Mouse (Mus musculus) liver (tissue): Measurements from ENCODE around the gene Angptl3.

Experiments
- DNase-seq: peaks from one replicate; pipeline ENCODE4 v3.0.0-alpha.2; 2020; ENCODE audit warnings: mixed read lengths

Angptl3 gene

DNA sequence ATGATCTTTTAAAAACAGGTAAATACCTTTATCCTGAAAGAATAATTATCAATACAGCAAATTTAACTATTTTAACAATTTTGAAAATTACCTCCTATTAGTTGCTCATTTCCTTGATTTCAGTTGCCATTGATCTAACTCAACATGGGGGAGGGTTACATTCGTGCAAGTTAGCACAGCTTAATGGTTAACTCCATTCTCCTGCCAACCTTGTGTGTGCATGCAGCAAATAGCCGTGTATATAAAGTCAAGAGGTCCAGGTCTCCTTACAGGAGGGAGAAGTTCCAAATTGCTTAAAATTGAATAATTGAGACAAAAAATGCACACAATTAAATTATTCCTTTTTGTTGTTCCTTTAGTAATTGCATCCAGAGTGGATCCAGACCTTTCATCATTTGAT, at the start of gene Angptl3:
Gene Angptl3, plus strand, starts transcription at position 269 of the 400 bp plus-strand sequence.
- no peak for DNase-seq

DNA sequence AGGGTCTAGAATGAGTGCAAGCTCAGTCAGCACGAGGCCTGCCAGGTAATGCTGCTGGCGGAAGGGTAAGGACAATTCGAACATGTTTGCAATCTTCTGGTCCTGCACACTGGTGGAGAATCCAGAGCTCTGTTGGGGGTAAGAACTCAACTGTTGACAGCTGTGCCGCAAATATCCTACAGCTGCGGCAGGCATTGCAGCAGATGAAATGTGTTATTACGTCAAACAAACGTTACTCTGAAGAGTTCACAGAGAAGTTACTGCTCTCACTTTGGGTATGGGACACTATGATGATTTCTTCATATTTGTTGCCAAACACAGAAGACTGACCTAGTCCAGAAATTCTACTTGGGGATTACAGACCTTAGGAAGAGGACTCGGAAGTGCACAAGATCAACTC, 46.1 kb upstream of the Angptl3 start:
- no peak for DNase-seq

DNA sequence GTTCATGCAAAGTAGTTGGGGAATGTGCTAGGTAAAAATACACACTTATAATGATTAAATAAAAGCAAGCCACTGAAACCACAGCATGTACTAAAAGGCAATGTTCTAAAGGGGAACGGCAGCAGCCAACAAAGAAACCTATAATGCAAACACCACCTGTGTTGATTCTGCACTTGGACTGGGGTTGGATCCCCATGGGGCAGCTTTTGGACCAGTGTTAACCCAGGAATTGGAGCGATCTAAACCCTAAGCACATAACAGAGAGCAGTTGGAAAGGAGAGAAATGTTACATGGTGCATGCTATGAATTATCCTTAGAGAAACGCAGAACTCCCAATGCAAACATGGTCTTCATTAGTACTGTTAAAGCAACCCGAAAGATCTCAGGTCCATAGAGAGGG, 37.3 kb upstream of the Angptl3 start:
- DNase-seq, result no peak

DNA sequence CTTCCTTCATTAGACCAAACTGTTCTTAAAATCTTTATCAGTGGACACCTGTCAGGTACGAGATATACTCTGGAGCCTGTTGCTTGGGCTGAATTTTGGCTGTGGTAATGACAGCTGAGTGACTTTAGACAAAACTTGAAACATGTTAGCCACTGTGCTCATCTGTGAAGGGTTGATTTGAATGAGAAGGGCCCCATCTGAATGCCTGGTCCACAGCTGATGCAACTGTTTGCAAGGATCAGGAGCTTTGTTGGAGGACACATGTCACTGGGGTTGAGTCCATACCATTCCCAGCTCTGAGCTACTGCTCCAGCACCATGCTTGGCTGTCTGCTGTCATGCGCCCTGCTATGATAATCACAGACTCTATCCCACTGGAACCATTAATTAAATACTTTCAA, 25.2 kb upstream of the Angptl3 start:
- DNase-seq, result no peak

DNA sequence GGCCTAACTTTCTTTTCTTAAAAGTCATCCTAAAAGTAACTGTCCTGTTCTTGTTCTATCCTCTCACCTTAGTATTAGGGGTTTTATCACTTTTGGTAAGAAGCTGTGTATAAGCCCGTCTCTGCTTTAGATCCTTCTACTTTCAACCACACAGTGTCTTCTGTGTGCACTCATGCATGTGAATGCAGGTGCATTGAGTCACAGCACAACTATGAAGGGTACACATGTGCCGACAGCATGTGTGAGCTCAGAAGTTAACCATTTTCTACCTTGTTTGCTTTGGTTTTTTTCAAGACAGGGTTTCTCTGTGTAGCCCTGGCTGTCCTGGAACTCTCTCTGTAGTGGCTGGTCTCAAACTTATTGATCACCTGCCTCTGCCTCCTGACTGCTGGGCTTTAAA, 24.4 kb upstream of the Angptl3 start:
- no peak for DNase-seq

DNA sequence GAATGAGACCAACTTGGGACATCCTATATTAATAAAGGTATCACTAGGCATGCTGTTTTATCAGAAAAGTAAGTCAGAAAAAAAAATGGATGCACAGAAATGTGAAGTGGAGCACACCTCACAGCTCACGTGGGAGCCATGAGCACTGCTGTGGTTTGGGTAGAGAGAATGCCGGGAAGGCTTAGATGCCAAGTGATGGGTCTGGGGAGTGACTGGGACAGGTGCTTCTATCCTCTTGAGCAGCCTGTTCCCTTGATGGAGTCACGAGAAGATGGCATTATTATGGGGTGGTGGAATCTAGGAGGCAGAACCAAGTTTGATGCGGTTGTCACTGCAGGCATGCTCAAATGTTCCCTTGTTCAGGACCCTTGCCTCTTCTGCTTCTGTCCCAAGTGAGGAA, 19.7 kb upstream of the Angptl3 start:
- DNase-seq, result no peak

- no peak for DNase-seq
These were observed 8.5 kb upstream of the Angptl3 start for GRCm38 (mm10) chr4:99022221-99022620.

DNA sequence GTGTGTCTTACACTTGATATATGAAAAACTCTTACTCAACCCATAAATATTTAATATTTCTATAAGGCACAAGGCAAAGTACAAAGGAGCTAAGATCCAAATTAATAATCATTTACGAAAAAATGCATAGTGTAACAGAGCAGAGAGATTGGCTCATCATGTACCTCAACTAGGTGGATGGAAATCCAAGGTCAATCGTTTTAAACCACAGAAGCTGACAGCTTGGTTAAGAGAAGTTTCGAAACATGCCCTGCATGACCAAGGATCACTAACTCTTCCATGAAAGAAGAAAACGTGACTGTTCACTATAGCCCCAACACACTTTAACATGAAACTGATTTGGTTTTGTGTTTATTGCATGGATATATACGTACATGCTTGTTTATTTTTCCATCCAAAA, 2.4 kb upstream of the Angptl3 start:
- no peak for DNase-seq

DNA sequence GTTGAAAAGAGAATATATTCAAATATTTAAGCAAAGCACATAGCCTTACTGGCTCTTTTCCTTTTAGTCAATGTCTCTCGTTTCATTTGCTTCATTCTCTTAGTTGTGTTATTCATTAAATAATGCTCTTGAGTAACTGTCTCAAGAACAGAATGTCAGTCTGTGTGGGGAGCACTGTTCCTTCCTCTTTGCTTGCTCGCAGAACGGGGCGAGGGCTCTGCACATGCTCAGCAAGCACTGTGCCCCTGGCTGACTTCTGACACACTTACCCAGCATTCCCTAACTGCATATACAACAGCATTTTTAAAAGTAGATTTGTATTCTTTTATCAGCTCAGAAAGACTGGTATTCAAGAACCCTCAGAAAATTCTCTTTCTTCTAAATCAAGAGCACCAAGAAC, 2.2 kb downstream of the Angptl3 start:
- peak; percentile 30 for DNase-seq

DNA sequence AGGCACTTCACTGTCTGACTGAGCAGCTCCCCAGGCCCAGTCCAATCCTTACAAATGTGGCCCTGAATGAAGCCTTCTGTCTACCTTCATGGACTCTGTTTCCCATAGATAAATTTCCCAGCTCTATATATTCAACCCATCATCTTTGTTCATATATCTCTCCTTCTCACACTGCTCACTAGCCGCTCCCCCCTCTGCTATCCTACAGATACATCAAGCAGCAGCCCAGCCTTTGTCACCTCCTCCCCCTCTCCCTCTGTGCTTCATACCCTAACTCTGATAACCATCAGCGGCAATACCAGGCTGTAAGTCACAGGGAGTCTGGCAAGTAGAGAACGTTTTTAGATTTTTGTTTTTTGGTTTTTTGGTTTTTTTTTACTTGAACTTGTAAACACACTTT, 14.1 kb downstream of the Angptl3 start:
- DNase-seq, result peak; percentile 58

GRCm38 (mm10) chr4:99046471-99046870, 15.7 kb downstream of the Angptl3 start:
- no peak for DNase-seq

DNA sequence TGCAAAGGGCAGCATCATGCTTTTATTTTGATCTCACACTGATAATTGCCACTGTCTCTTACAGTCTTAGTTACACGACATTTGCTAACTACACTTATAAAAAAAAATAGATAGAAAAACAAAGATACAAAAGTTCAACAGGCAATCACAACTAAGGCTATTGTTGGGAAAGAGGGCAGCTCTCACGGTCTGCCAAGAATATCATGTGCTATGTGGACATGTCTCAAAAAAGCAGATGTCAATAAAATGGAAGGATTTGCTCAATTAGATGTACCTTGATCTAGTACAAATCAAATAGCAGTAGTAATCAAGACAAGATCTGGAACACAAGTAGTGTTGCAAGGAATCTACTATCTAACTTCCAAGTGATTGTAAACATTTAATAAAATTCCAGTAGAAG, 17.8 kb downstream of the Angptl3 start:
- DNase-seq, result no peak

GRCm38 (mm10) chr4:99064524-99064923, 33.8 kb downstream of the Angptl3 start:
- DNase-seq, result no peak

GRCm38 (mm10) chr4:99068806-99069205, 38.1 kb downstream of the Angptl3 start:
- DNase-seq, result no peak

GRCm38 (mm10) chr4:99078005-99078404, 47.3 kb downstream of the Angptl3 start:
- DNase-seq, result no peak

GRCm38 (mm10) chr4:99081169-99081568, 50.4 kb downstream of the Angptl3 start:
- no peak for DNase-seq

GRCm38 (mm10) chr4:99083862-99084261, 53.1 kb downstream of the Angptl3 start:
- DNase-seq, result no peak

DNA sequence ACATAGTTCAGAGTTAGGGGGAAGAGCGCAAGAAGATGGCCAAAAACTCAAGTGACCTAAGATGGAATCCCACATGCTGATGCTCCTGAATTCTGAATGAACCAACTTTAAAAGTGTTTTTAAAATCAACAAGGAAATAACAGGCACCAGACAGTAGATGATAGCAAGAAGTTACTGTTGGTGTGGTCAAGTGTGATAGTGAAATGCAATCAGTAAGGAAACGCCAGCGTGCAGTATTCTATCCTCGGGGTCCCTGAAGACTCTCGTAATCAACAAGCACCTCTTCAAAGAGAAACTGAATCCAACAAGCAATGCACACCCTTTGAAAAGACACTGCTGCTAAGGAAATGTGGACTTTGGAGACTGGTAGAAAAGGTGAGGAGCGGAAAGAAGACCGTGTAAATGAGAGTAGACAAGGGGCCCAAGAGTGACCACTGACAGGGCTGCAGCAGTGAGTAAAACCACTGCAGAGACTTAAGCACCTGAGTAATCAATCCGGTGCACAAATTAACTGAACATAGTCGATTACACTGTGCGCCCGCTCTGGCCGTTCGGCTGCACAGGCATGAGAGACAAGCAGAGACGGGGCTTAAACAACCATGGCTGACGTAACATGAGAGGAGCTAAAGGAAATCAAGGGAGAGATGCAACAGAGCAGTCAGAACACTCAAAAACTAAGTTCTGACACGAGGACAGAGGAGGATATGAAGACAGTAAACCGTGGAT, 57.2 kb downstream of the Angptl3 start:
- peak; percentile 12 for DNase-seq

- no peak for DNase-seq
These were observed 60.5 kb downstream of the Angptl3 start for GRCm38 (mm10) chr4:99091151-99091701.

DNA sequence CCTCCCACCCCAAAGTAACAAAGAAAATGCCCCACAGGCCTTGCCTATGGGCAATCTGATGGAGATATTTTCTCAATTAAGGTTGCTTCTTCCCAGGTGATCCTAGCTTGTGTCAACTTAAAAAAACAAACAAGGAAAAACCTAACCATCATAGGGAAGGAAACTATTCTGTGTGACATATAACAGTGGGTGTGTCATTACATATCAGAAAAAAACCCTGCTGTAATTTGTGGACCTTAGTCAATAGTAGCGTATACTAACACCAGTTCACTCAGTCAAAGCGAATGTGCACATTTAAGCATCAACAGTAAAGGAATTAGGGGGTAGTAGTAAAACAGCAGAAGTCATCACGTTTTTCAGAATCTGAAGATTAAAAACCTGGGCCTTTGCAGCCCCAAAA, 61.0 kb downstream of the Angptl3 start:
- no peak for DNase-seq
